Mouse (Mus musculus): Measurements from ENCODE around the gene Homer3. TPM values are rescaled to one million over a fixed set of nuclear protein-coding genes. Genes with fewer than 3 reads are reported as not detected.
A peak's percentile ranks its signal among the peaks of the same experiment; 100 is the strongest.

The Homer3 gene
- polyA plus RNA-seq (2015; fragmentation: Nextera tagmentation; extraction: Ambion mirVana): 3.7 and 4.7 TPM in 2 replicates

GRCm38 (mm10) chr8:70282603-70283135 is at the start of gene Homer3:
Gene Homer3 (plus strand): TSS chr8:70282827.
- under 1% methylated on average over 36 of the region's 36 CpGs for WGBS (ENCODE audit: insufficient replicate concordance)
- Histone ChIP-seq H3K9ac (ENCODE audit: low read depth, low read length) (peak within 1 kb of the TSS; percentile 71), H3K4me2 (ENCODE audit: low read depth, low read length) (peak within 1 kb of the TSS; percentile 91), H3K4me3 (ENCODE audit: low read depth, low read length) (peak within 1 kb of the TSS; percentile 70), H3K4me1 (ENCODE audit: control insufficient read depth, low read depth, low read length) (peaks cover 9% of the 10 kb centered on the region), H3K36me3 (ENCODE audit: control insufficient read depth, insufficient read depth) (peaks cover 8% of the 10 kb centered on the region; the same call in 1 of the 2 replicates), H3K27ac (ENCODE audit: low read length) (no peak within 1 kb of the TSS), H3K27me3 (ENCODE audit: control insufficient read depth, insufficient read depth, low read depth, low read length) (peaks cover 11% of the 10 kb centered on the region), H3K9me3 (replicated peaks; ENCODE audit: control insufficient read depth, low read length) (no peaks in the 10 kb centered on the region)
- peak; percentile 85 for ATAC-seq (ENCODE audit: low read depth)

- peaks cover 7% of the 10 kb centered on the region for H3K36me3 ChIP-seq (ENCODE audit: control insufficient read depth, insufficient read depth)
- 3% methylated on average over 13 of the region's 13 CpGs for WGBS (ENCODE audit: insufficient replicate concordance)
- H3K4me2 ChIP-seq (ENCODE audit: low read depth, low read length): peak overlapping the region; percentile 88
- H3K27me3 ChIP-seq (ENCODE audit: control insufficient read depth, insufficient read depth, low read depth, low read length): no peaks in the 10 kb centered on the region
- peak overlapping the region; percentile 71 for H3K4me3 ChIP-seq (ENCODE audit: low read depth, low read length)
- H3K9ac ChIP-seq (ENCODE audit: low read depth, low read length): peak overlapping the region; percentile 76
- H3K4me1 ChIP-seq (ENCODE audit: control insufficient read depth, low read depth, low read length): peaks cover 25% of the 10 kb centered on the region
- ATAC-seq (ENCODE audit: low read depth): no peak
- peak overlapping the region; percentile 95 for H3K27ac ChIP-seq (ENCODE audit: low read length)
- no peaks in the 10 kb centered on the region for H3K9me3 ChIP-seq (replicated peaks; ENCODE audit: control insufficient read depth, low read length)
These were observed 49.0 kb upstream of the Homer3 start for GRCm38 (mm10) chr8:70233606-70234005.

- WGBS (ENCODE audit: insufficient replicate concordance): under 1% methylated on average over 40 of the region's 67 CpGs
These were observed 48.4 kb upstream of the Homer3 start, which contains the start of the genes Sugp2 and Armc6 for GRCm38 (mm10) chr8:70234080-70234780. Gene Sugp2 (plus strand): TSS chr8:70234226. Gene Armc6 (minus strand): TSS chr8:70234466.

GRCm38 (mm10) chr8:70234781-70235128 is 47.9 kb upstream of the Homer3 start:
- Histone ChIP-seq H3K36me3 (ENCODE audit: control insufficient read depth, insufficient read depth) (peaks cover 9% of the 10 kb centered on the region), H3K4me1 (ENCODE audit: control insufficient read depth, low read depth, low read length) (peaks cover 25% of the 10 kb centered on the region), H3K9ac (ENCODE audit: low read depth, low read length) (peak overlapping the region; percentile 83), H3K9me3 (replicated peaks; ENCODE audit: control insufficient read depth, low read length) (no peaks in the 10 kb centered on the region), H3K4me3 (ENCODE audit: low read depth, low read length) (peak overlapping the region; percentile 71), H3K27ac (ENCODE audit: low read length) (peak overlapping the region; percentile 95), H3K27me3 (ENCODE audit: control insufficient read depth, insufficient read depth, low read depth, low read length) (no peaks in the 10 kb centered on the region), H3K4me2 (ENCODE audit: low read depth, low read length) (peak overlapping the region; percentile 76)
- 0% methylated on average over 15 of the region's 15 CpGs for WGBS (ENCODE audit: insufficient replicate concordance)
- no peak for ATAC-seq (ENCODE audit: low read depth)

More at GRCm38 (mm10) chr8:70234080-70234780, 48.4 kb upstream of the Homer3 start, which contains the start of the genes Sugp2 and Armc6:
- peak within 1 kb of the TSS; percentile 83 for H3K9ac ChIP-seq (ENCODE audit: low read depth, low read length)
- H3K36me3 ChIP-seq (ENCODE audit: control insufficient read depth, insufficient read depth): peaks cover 7% of the 10 kb centered on the region
- H3K4me3 ChIP-seq (ENCODE audit: low read depth, low read length): peak within 1 kb of the TSS; percentile 71
- H3K4me2 ChIP-seq (ENCODE audit: low read depth, low read length): peak within 1 kb of the TSS; percentile 88
- ATAC-seq (ENCODE audit: low read depth): peak; percentile 95
- H3K27me3 ChIP-seq (ENCODE audit: control insufficient read depth, insufficient read depth, low read depth, low read length): no peaks in the 10 kb centered on the region
- peaks cover 25% of the 10 kb centered on the region for H3K4me1 ChIP-seq (ENCODE audit: control insufficient read depth, low read depth, low read length)
- H3K27ac ChIP-seq (ENCODE audit: low read length): peak within 1 kb of the TSS; percentile 95
- H3K9me3 ChIP-seq (replicated peaks; ENCODE audit: control insufficient read depth, low read length): no peaks in the 10 kb centered on the region

- Histone ChIP-seq H3K27me3 (ENCODE audit: control insufficient read depth, insufficient read depth, low read depth, low read length) (no peaks in the 10 kb centered on the region), H3K4me1 (ENCODE audit: control insufficient read depth, low read depth, low read length) (peaks cover 20% of the 10 kb centered on the region), H3K36me3 (ENCODE audit: control insufficient read depth, insufficient read depth) (peaks cover 28% of the 10 kb centered on the region), H3K9ac (ENCODE audit: low read depth, low read length) (no peak overlapping the region), H3K4me2 (ENCODE audit: low read depth, low read length) (no peak overlapping the region), H3K27ac (ENCODE audit: low read length) (no peak overlapping the region), H3K9me3 (replicated peaks; ENCODE audit: control insufficient read depth, low read length) (no peaks in the 10 kb centered on the region), H3K4me3 (ENCODE audit: low read depth, low read length) (no peak overlapping the region)
- WGBS (ENCODE audit: insufficient replicate concordance): 33% methylated on average over 2 of the region's 2 CpGs
- ATAC-seq (ENCODE audit: low read depth): no peak
These were observed 44.8 kb upstream of the Homer3 start for GRCm38 (mm10) chr8:70237842-70238241.

GRCm38 (mm10) chr8:70240642-70241041 is 42.0 kb upstream of the Homer3 start:
- no peaks in the 10 kb centered on the region for H3K27me3 ChIP-seq (ENCODE audit: control insufficient read depth, insufficient read depth, low read depth, low read length)
- WGBS (ENCODE audit: insufficient replicate concordance): 84% methylated on average over 5 of the region's 5 CpGs
- ATAC-seq (ENCODE audit: low read depth): no peak
- H3K4me3 ChIP-seq (ENCODE audit: low read depth, low read length): no peak overlapping the region
- H3K4me2 ChIP-seq (ENCODE audit: low read depth, low read length): no peak overlapping the region
- peaks cover 38% of the 10 kb centered on the region for H3K36me3 ChIP-seq (ENCODE audit: control insufficient read depth, insufficient read depth)
- no peak overlapping the region for H3K27ac ChIP-seq (ENCODE audit: low read length)
- H3K9ac ChIP-seq (ENCODE audit: low read depth, low read length): no peak overlapping the region
- peaks cover 6% of the 10 kb centered on the region for H3K4me1 ChIP-seq (ENCODE audit: control insufficient read depth, low read depth, low read length)
- H3K9me3 ChIP-seq (replicated peaks; ENCODE audit: control insufficient read depth, low read length): no peaks in the 10 kb centered on the region

GRCm38 (mm10) chr8:70246622-70247021 is 36.0 kb upstream of the Homer3 start:
- H3K4me3 ChIP-seq (ENCODE audit: low read depth, low read length): no peak overlapping the region
- H3K27ac ChIP-seq (ENCODE audit: low read length): no peak overlapping the region

GRCm38 (mm10) chr8:70247841-70248240 is 34.8 kb upstream of the Homer3 start:
- Histone ChIP-seq H3K4me3 (ENCODE audit: low read depth, low read length) (no peak overlapping the region), H3K9ac (ENCODE audit: low read depth, low read length) (no peak overlapping the region), H3K4me2 (ENCODE audit: low read depth, low read length) (no peak overlapping the region), H3K4me1 (ENCODE audit: control insufficient read depth, low read depth, low read length) (no peaks in the 10 kb centered on the region), H3K9me3 (replicated peaks; ENCODE audit: control insufficient read depth, low read length) (no peaks in the 10 kb centered on the region), H3K36me3 (ENCODE audit: control insufficient read depth, insufficient read depth) (peaks cover 29% of the 10 kb centered on the region), H3K27ac (ENCODE audit: low read length) (no peak overlapping the region), H3K27me3 (ENCODE audit: control insufficient read depth, insufficient read depth, low read depth, low read length) (no peaks in the 10 kb centered on the region)
- no peak for ATAC-seq (ENCODE audit: low read depth)
- 82% methylated on average over 3 of the region's 3 CpGs for WGBS (ENCODE audit: insufficient replicate concordance)

More at GRCm38 (mm10) chr8:70246622-70247021, 36.0 kb upstream of the Homer3 start:
- H3K4me2 ChIP-seq (ENCODE audit: low read depth, low read length): no peak overlapping the region
- peaks cover 31% of the 10 kb centered on the region for H3K36me3 ChIP-seq (ENCODE audit: control insufficient read depth, insufficient read depth)
- no peaks in the 10 kb centered on the region for H3K9me3 ChIP-seq (replicated peaks; ENCODE audit: control insufficient read depth, low read length)
- WGBS (ENCODE audit: insufficient replicate concordance): 84% methylated on average over 6 of the region's 6 CpGs
- no peak for ATAC-seq (ENCODE audit: low read depth)
- H3K4me1 ChIP-seq (ENCODE audit: control insufficient read depth, low read depth, low read length): no peaks in the 10 kb centered on the region
- H3K9ac ChIP-seq (ENCODE audit: low read depth, low read length): no peak overlapping the region
- no peaks in the 10 kb centered on the region for H3K27me3 ChIP-seq (ENCODE audit: control insufficient read depth, insufficient read depth, low read depth, low read length)

GRCm38 (mm10) chr8:70254628-70255027 is 28.0 kb upstream of the Homer3 start:
- Histone ChIP-seq H3K4me2 (ENCODE audit: low read depth, low read length) (no peak overlapping the region), H3K4me3 (ENCODE audit: low read depth, low read length) (no peak overlapping the region), H3K27ac (ENCODE audit: low read length) (no peak overlapping the region), H3K9me3 (replicated peaks; ENCODE audit: control insufficient read depth, low read length) (no peaks in the 10 kb centered on the region), H3K36me3 (ENCODE audit: control insufficient read depth, insufficient read depth) (peaks cover 38% of the 10 kb centered on the region), H3K9ac (ENCODE audit: low read depth, low read length) (no peak overlapping the region), H3K4me1 (ENCODE audit: control insufficient read depth, low read depth, low read length) (peaks cover 13% of the 10 kb centered on the region), H3K27me3 (ENCODE audit: control insufficient read depth, insufficient read depth, low read depth, low read length) (no peaks in the 10 kb centered on the region)
- no peak for ATAC-seq (ENCODE audit: low read depth)
- 74% methylated on average over 1 of the region's 1 CpGs for whole genome bisulfite sequencing (ENCODE audit: insufficient replicate concordance)

All from liver, embryonic 16.5 days (tissue).